Mouse (Mus musculus) erythroblast, embryonic 14.5 days (primary cell): Measurements from ENCODE around the gene Serpina3i.

Source experiments
- GATA1 ChIP-seq: IDR thresholded peaks from 2 replicates; pipeline ENCODE4 v1.6.1; 2012; ENCODE audit warnings: low read length, inconsistent platforms, mixed read lengths
- TAL1 ChIP-seq: IDR thresholded peaks from 3 replicates; pipeline ENCODE4 v1.6.1; 2012; ENCODE audit warnings: low read length, inconsistent platforms, mixed read lengths

GRCm38 (mm10) chr12:104279056-104279435 is 16.1 kb downstream of the Serpina3i start:
- TF ChIP-seq GATA1: no peak
- no peak for TF ChIP-seq TAL1
